Mouse (Mus musculus): ENCODE measurements around the gene Clec3b. TPM values are rescaled to one million over a fixed set of nuclear protein-coding genes. Genes with fewer than 3 reads are reported as not detected.

The Clec3b gene
- polyA plus RNA-seq, 1 experiment: 0.11 TPM

DNA sequence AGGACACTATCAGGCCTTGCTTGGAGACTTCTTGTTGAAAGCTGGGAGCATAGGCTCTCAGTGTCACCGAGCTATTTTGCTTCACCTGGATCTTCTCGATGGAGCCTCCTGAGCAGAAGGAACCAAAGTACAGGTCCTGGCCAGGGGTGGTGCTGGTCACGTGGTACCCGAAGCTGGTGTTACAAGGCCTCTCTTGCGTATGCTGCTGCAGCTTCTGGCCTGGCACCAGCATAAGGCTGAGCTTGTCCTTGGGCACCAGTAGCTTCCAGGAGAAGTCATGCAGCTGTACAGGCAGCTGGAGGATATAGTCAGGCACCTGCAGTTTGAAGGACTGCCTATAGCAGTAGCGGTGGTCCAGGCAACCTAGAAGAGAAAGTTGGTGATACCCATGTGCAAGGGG is 29.3 kb downstream of the Clec3b start:
- Histone ChIP-seq H3K79me2 (ENCODE audit: control insufficient read depth, insufficient read depth) (no peaks in the 10 kb centered on the region), H3K79me3 (ENCODE audit: low read depth) (no peaks in the 10 kb centered on the region), H3K27me3 (ENCODE audit: control insufficient read depth, insufficient read depth, insufficient read length) (no peaks in the 10 kb centered on the region), H3ac (ENCODE audit: control insufficient read depth, insufficient read length, low read depth) (no peak overlapping the region), H3K4me3 (ENCODE audit: insufficient read depth, poor library complexity, severe bottlenecking) (no peak overlapping the region), H3K36me3 (ENCODE audit: control insufficient read depth, insufficient read depth) (no peaks in the 10 kb centered on the region)
- TF ChIP-seq FOSL1 (IDR thresholded peaks at IDR 0.05; ENCODE audit: insufficient read depth, low read length, poor library complexity, severe bottlenecking) (no peak), MYOD1 (IDR thresholded peaks at IDR 0.05; ENCODE audit: control insufficient read depth, insufficient read length, low read depth) (no peak), CTCF (IDR thresholded peaks at IDR 0.05; ENCODE audit: control insufficient read depth, insufficient read depth, insufficient read length) (no peak), MYOG (IDR thresholded peaks at IDR 0.05; ENCODE audit: control insufficient read depth, extremely low read depth, insufficient read length) (no peak), CEBPB (IDR thresholded peaks at IDR 0.05; ENCODE audit: low read depth) (no peak), USF1 (IDR thresholded peaks at IDR 0.05; ENCODE audit: low read depth) (no peak), MAX (IDR thresholded peaks at IDR 0.05) (no peak)

DNA sequence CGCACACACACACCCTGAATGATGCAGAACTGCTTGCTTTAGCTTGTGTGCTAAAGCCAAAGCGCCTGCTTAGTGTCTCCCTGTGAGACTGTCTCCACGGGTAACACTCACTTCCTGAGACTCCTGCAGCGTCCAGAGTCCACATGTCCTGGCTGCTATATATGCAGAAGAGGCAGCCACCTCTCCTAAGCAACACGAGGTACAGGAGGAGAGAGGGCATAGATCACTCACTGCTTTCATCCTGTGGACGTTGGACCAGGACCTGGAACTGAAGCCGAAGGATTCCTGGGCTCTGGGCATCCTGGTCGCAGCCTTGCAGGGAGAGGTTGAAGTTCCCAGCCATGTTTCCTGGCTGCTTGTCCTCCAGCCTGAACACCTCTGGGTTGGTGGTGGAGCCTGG is 32.5 kb downstream of the Clec3b start:
- no peaks in the 10 kb centered on the region for H3K79me3 ChIP-seq (ENCODE audit: low read depth)
- no peaks in the 10 kb centered on the region for H3K27me3 ChIP-seq (ENCODE audit: control insufficient read depth, insufficient read depth, insufficient read length)
- H3ac ChIP-seq (ENCODE audit: control insufficient read depth, insufficient read length, low read depth): no peak overlapping the region
- no peak overlapping the region for H3K4me3 ChIP-seq (ENCODE audit: insufficient read depth, poor library complexity, severe bottlenecking)
- H3K79me2 ChIP-seq (ENCODE audit: control insufficient read depth, insufficient read depth): no peaks in the 10 kb centered on the region
- TF ChIP-seq USF1 (IDR thresholded peaks at IDR 0.05; ENCODE audit: low read depth) (no peak), MYOG (IDR thresholded peaks at IDR 0.05; ENCODE audit: control insufficient read depth, extremely low read depth, insufficient read length) (no peak), CEBPB (IDR thresholded peaks at IDR 0.05; ENCODE audit: low read depth) (no peak), MAX (IDR thresholded peaks at IDR 0.05) (no peak), MYOD1 (IDR thresholded peaks at IDR 0.05; ENCODE audit: control insufficient read depth, insufficient read length, low read depth) (no peak), CTCF (IDR thresholded peaks at IDR 0.05; ENCODE audit: control insufficient read depth, insufficient read depth, insufficient read length) (no peak), FOSL1 (IDR thresholded peaks at IDR 0.05; ENCODE audit: insufficient read depth, low read length, poor library complexity, severe bottlenecking) (no peak)
- H3K36me3 ChIP-seq (ENCODE audit: control insufficient read depth, insufficient read depth): no peaks in the 10 kb centered on the region

DNA sequence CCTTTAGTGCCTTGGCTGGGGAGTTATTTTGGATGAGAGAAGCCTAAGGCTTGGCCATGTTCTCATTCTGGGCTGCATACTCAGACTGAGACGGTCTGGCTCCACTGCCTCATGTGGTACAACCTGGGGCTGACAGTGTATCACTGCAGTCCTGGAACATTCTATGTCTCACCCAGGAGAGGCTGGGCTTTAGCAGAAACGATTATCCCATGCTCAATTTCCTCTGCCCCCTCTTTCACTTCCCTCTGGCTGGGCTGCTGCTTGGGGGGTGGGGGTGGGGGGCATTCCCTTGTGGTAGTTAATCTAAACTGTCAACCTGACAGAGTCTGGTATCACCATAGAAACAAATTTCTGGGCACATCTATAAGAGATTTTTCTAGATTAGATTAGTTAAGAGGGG is 34.8 kb downstream of the Clec3b start:
- Histone ChIP-seq H3K4me3 (ENCODE audit: insufficient read depth, poor library complexity, severe bottlenecking) (no peak overlapping the region), H3K36me3 (ENCODE audit: control insufficient read depth, insufficient read depth) (no peaks in the 10 kb centered on the region), H3K79me3 (ENCODE audit: low read depth) (no peaks in the 10 kb centered on the region), H3K79me2 (ENCODE audit: control insufficient read depth, insufficient read depth) (no peaks in the 10 kb centered on the region), H3K27me3 (ENCODE audit: control insufficient read depth, insufficient read depth, insufficient read length) (no peaks in the 10 kb centered on the region), H3ac (ENCODE audit: control insufficient read depth, insufficient read length, low read depth) (no peak overlapping the region)
- no peak for TF ChIP-seq CTCF (IDR thresholded peaks at IDR 0.05; ENCODE audit: control insufficient read depth, insufficient read depth, insufficient read length)
- TF ChIP-seq FOSL1 (IDR thresholded peaks at IDR 0.05; ENCODE audit: insufficient read depth, low read length, poor library complexity, severe bottlenecking): no peak
- TF ChIP-seq MYOD1 (IDR thresholded peaks at IDR 0.05; ENCODE audit: control insufficient read depth, insufficient read length, low read depth): no peak
- no peak for TF ChIP-seq USF1 (IDR thresholded peaks at IDR 0.05; ENCODE audit: low read depth)
- no peak for TF ChIP-seq MYOG (IDR thresholded peaks at IDR 0.05; ENCODE audit: control insufficient read depth, extremely low read depth, insufficient read length)
- no peak for TF ChIP-seq CEBPB (IDR thresholded peaks at IDR 0.05; ENCODE audit: low read depth)
- TF ChIP-seq MAX (IDR thresholded peaks at IDR 0.05): no peak

DNA sequence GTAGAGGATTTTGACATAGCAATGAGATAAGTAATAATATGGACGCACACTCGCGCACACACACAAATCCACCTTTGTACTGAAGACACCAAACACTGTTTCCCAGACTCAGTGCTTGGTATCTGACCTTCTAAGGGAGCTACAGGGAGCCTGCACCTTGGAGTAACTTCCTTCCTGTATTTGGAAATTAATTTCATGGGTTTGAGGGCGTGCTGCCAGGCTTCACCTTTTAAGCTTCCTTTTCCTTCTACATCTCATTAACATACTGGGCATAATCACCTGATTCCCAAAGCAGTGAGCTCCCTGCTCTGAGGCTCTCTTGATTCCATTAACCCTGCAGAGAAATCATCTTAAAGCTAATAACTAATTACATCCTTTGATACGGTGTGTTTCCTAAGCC is 35.4 kb downstream of the Clec3b start:
- Histone ChIP-seq H3ac (ENCODE audit: control insufficient read depth, insufficient read length, low read depth) (no peak overlapping the region), H3K79me2 (ENCODE audit: control insufficient read depth, insufficient read depth) (no peaks in the 10 kb centered on the region), H3K4me3 (ENCODE audit: insufficient read depth, poor library complexity, severe bottlenecking) (no peak overlapping the region), H3K36me3 (ENCODE audit: control insufficient read depth, insufficient read depth) (no peaks in the 10 kb centered on the region), H3K79me3 (ENCODE audit: low read depth) (no peaks in the 10 kb centered on the region), H3K27me3 (ENCODE audit: control insufficient read depth, insufficient read depth, insufficient read length) (no peaks in the 10 kb centered on the region)
- TF ChIP-seq CTCF (IDR thresholded peaks at IDR 0.05; ENCODE audit: control insufficient read depth, insufficient read depth, insufficient read length) (no peak), FOSL1 (IDR thresholded peaks at IDR 0.05; ENCODE audit: insufficient read depth, low read length, poor library complexity, severe bottlenecking) (no peak), MYOG (IDR thresholded peaks at IDR 0.05; ENCODE audit: control insufficient read depth, extremely low read depth, insufficient read length) (no peak), CEBPB (IDR thresholded peaks at IDR 0.05; ENCODE audit: low read depth) (no peak)

DNA sequence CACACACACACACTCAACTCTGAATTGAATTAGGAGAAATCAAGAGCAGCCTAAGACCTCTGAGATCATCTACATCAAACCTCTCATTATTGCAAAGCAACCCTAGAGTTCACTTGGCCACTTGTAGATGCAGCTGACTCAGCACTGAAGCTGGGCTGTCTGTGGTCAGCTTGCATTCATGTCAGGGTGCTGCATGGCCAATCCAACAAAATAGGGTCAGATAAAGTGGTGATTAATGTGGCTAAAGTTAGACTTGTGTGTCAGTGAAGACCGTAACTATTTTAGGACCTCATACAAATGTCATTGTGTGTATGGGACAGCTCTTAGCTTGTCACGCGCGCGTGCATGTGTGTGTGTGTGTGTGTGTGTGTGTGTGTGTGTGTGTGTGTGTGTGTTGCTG is 36.8 kb downstream of the Clec3b start:
- H3K4me3 ChIP-seq (ENCODE audit: insufficient read depth, poor library complexity, severe bottlenecking): no peak overlapping the region
- TF ChIP-seq CEBPB (IDR thresholded peaks at IDR 0.05; ENCODE audit: low read depth): no peak
- no peak for TF ChIP-seq USF1 (IDR thresholded peaks at IDR 0.05; ENCODE audit: low read depth)
- TF ChIP-seq MYOG (IDR thresholded peaks at IDR 0.05; ENCODE audit: control insufficient read depth, extremely low read depth, insufficient read length): no peak
- TF ChIP-seq MAX (IDR thresholded peaks at IDR 0.05): no peak
- TF ChIP-seq FOSL1 (IDR thresholded peaks at IDR 0.05; ENCODE audit: insufficient read depth, low read length, poor library complexity, severe bottlenecking): no peak
- TF ChIP-seq MYOD1 (IDR thresholded peaks at IDR 0.05; ENCODE audit: control insufficient read depth, insufficient read length, low read depth): no peak
- TF ChIP-seq CTCF (IDR thresholded peaks at IDR 0.05; ENCODE audit: control insufficient read depth, insufficient read depth, insufficient read length): no peak
- no peaks in the 10 kb centered on the region for H3K36me3 ChIP-seq (ENCODE audit: control insufficient read depth, insufficient read depth)

DNA sequence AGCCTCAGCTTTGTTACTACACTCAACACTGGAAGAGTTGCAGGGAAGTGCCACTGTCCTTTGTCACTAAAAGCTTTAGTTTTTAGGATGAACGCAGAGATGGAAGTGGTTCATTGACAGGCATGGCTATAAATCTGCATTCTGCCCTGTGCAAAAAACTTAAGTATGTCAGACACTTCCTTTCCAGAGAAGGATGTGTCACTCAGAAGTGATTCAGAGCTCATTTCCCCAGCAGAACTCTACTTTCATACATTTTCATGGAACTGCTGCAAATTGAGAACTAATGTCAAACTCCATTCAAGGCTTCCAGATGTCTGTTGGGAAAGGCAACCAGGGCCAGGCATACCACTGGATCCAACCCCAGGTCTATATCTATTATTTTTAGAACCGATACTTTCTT is 37.5 kb downstream of the Clec3b start:
- Histone ChIP-seq H3K36me3 (ENCODE audit: control insufficient read depth, insufficient read depth) (no peaks in the 10 kb centered on the region), H3K79me3 (ENCODE audit: low read depth) (no peaks in the 10 kb centered on the region), H3K27me3 (ENCODE audit: control insufficient read depth, insufficient read depth, insufficient read length) (no peaks in the 10 kb centered on the region), H3ac (ENCODE audit: control insufficient read depth, insufficient read length, low read depth) (no peak overlapping the region), H3K79me2 (ENCODE audit: control insufficient read depth, insufficient read depth) (no peaks in the 10 kb centered on the region), H3K4me3 (ENCODE audit: insufficient read depth, poor library complexity, severe bottlenecking) (no peak overlapping the region)
- TF ChIP-seq MYOD1 (IDR thresholded peaks at IDR 0.05; ENCODE audit: control insufficient read depth, insufficient read length, low read depth) (no peak), MAX (IDR thresholded peaks at IDR 0.05) (no peak), CTCF (IDR thresholded peaks at IDR 0.05; ENCODE audit: control insufficient read depth, insufficient read depth, insufficient read length) (no peak), USF1 (IDR thresholded peaks at IDR 0.05; ENCODE audit: low read depth) (no peak), MYOG (IDR thresholded peaks at IDR 0.05; ENCODE audit: control insufficient read depth, extremely low read depth, insufficient read length) (no peak), FOSL1 (IDR thresholded peaks at IDR 0.05; ENCODE audit: insufficient read depth, low read length, poor library complexity, severe bottlenecking) (no peak), CEBPB (IDR thresholded peaks at IDR 0.05; ENCODE audit: low read depth) (no peak)

More for the DNA sequence above, 36.8 kb downstream of the Clec3b start:
- H3K79me3 ChIP-seq (ENCODE audit: low read depth): no peaks in the 10 kb centered on the region
- H3ac ChIP-seq (ENCODE audit: control insufficient read depth, insufficient read length, low read depth): no peak overlapping the region
- no peaks in the 10 kb centered on the region for H3K79me2 ChIP-seq (ENCODE audit: control insufficient read depth, insufficient read depth)
- no peaks in the 10 kb centered on the region for H3K27me3 ChIP-seq (ENCODE audit: control insufficient read depth, insufficient read depth, insufficient read length)

All from C2C12 (cell line).